Mouse (Mus musculus): ENCODE data around the gene Kcne4. TPM values are rescaled to one million over a fixed set of nuclear protein-coding genes. Genes with fewer than 3 reads are reported as not detected.
"Not testable (repeated sequence)": the region's sequence is repeated elsewhere in the genome, so short reads cannot be mapped to it uniquely, and the experiment has no call there.

Kcne4 gene
- total RNA-seq (2014; rRNA removed; ENCODE audit: low replicate concordance) (0.46 and 3.9 TPM in 2 replicates), polyA plus RNA-seq (2015; fragmentation: Nextera tagmentation; extraction: Ambion mirVana) (3.0 and 3.5 TPM in 2 replicates)

DNA sequence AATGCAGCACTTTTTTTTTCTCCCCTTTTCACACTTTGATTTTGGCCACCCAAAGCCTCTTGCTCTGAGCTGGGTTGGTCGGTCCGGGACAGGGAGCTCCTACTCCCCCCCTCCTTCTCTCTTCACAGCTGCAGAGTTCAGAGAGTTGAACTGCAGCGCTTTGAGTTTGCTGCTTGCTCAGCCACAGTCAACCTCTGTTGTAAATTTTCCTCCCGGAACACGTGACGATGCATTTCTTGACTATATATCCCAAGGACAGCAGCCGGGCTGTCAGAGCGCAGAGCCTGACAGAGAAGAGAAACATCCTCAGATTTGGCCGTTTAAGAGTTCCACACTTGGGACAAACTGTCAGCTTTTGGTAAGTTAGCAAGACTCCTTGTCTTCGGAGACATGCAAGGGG, at the start of gene Kcne4:
TSS of gene Kcne4 (plus strand) at position 120 of the 400 bp plus-strand sequence.
- Histone ChIP-seq H3K4me2 (ENCODE audit: low read depth, low read length) (peak within 1 kb of the TSS; percentile 38), H3K27me3 (ENCODE audit: control insufficient read depth, insufficient read depth, low read length) (no peaks in the 10 kb centered on the region), H3K36me3 (replicated peaks; ENCODE audit: control insufficient read depth, insufficient read depth, low read length) (no peaks in the 10 kb centered on the region), H3K9me3 (replicated peaks; ENCODE audit: control insufficient read depth, low read length) (no peaks in the 10 kb centered on the region), H3K27ac (ENCODE audit: low read depth) (no peak within 1 kb of the TSS), H3K4me3 (ENCODE audit: low read depth, low read length) (peak within 1 kb of the TSS; percentile 21), H3K9ac (replicated peaks; ENCODE audit: low read depth, low read length) (no peak within 1 kb of the TSS), H3K4me1 (ENCODE audit: control insufficient read depth, insufficient read depth) (peaks cover 25% of the 10 kb centered on the region)
- peak; percentile 21 for DNase-seq (ENCODE audit: low spot score)
- TF ChIP-seq CTCF (IDR thresholded peaks at IDR 0.05; ENCODE audit: low read depth) = no peak
- TF ChIP-seq EP300 (IDR thresholded peaks at IDR 0.05; ENCODE audit: low read depth) = no peak
- 60% methylated on average over 10 of the region's 10 CpGs for WGBS
- no peak for ATAC-seq (ENCODE audit: insufficient read depth, low read depth)

- WGBS = 19% methylated on average over 5 of the region's 5 CpGs
- H3K27ac ChIP-seq (ENCODE audit: low read depth) = no peak overlapping the region
- H3K9me3 ChIP-seq (replicated peaks; ENCODE audit: control insufficient read depth, low read length) = no peaks in the 10 kb centered on the region
- H3K36me3 ChIP-seq (replicated peaks; ENCODE audit: control insufficient read depth, insufficient read depth, low read length) = no peaks in the 10 kb centered on the region
- H3K4me3 ChIP-seq (ENCODE audit: low read depth, low read length) = no peak overlapping the region
- H3K4me1 ChIP-seq (ENCODE audit: control insufficient read depth, insufficient read depth) = no peaks in the 10 kb centered on the region
- no peak overlapping the region for H3K9ac ChIP-seq (replicated peaks; ENCODE audit: low read depth, low read length)
- no peaks in the 10 kb centered on the region for H3K27me3 ChIP-seq (ENCODE audit: control insufficient read depth, insufficient read depth, low read length)
- no peak for ATAC-seq (ENCODE audit: insufficient read depth, low read depth)
- peak; percentile 27 for DNase-seq (ENCODE audit: low spot score)
- TF ChIP-seq EP300 (IDR thresholded peaks at IDR 0.05; ENCODE audit: low read depth) (no peak), CTCF (IDR thresholded peaks at IDR 0.05; ENCODE audit: low read depth) (no peak)
- H3K4me2 ChIP-seq (ENCODE audit: low read depth, low read length) = no peak overlapping the region
Observed at GRCm38 (mm10) chr1:78781899-78782298, 34.7 kb upstream of the Kcne4 start.

- not testable (repeated sequence) for H3K4me3 ChIP-seq (ENCODE audit: low read depth, low read length); DNase-seq (ENCODE audit: low spot score); H3K27me3 ChIP-seq (ENCODE audit: control insufficient read depth, insufficient read depth, low read length); H3K27ac ChIP-seq (ENCODE audit: low read depth); H3K9me3 ChIP-seq (replicated peaks; ENCODE audit: control insufficient read depth, low read length); H3K9ac ChIP-seq (replicated peaks; ENCODE audit: low read depth, low read length); H3K4me2 ChIP-seq (ENCODE audit: low read depth, low read length); H3K4me1 ChIP-seq (ENCODE audit: control insufficient read depth, insufficient read depth); H3K36me3 ChIP-seq (replicated peaks; ENCODE audit: control insufficient read depth, insufficient read depth, low read length); ATAC-seq (ENCODE audit: insufficient read depth, low read depth)
- WGBS = 86% methylated on average over 9 of the region's 9 CpGs
Observed at GRCm38 (mm10) chr1:78784936-78785335, 31.6 kb upstream of the Kcne4 start.

GRCm38 (mm10) chr1:78789744-78790143, 26.8 kb upstream of the Kcne4 start:
- Histone ChIP-seq H3K9me3 (replicated peaks; ENCODE audit: control insufficient read depth, low read length) (no peaks in the 10 kb centered on the region), H3K4me3 (ENCODE audit: low read depth, low read length) (no peak overlapping the region), H3K36me3 (replicated peaks; ENCODE audit: control insufficient read depth, insufficient read depth, low read length) (no peaks in the 10 kb centered on the region), H3K27ac (ENCODE audit: low read depth) (no peak overlapping the region), H3K27me3 (ENCODE audit: control insufficient read depth, insufficient read depth, low read length) (no peaks in the 10 kb centered on the region), H3K4me1 (ENCODE audit: control insufficient read depth, insufficient read depth) (no peaks in the 10 kb centered on the region), H3K9ac (replicated peaks; ENCODE audit: low read depth, low read length) (no peak overlapping the region), H3K4me2 (ENCODE audit: low read depth, low read length) (no peak overlapping the region)
- ATAC-seq (ENCODE audit: insufficient read depth, low read depth) = no peak
- WGBS = 11% methylated on average over 1 of the region's 1 CpGs
- TF ChIP-seq CTCF (IDR thresholded peaks at IDR 0.05; ENCODE audit: low read depth) (no peak), EP300 (IDR thresholded peaks at IDR 0.05; ENCODE audit: low read depth) (no peak)
- DNase-seq (ENCODE audit: low spot score) = no peak

GRCm38 (mm10) chr1:78807428-78807827, 9.1 kb upstream of the Kcne4 start:
- Histone ChIP-seq H3K4me2 (ENCODE audit: low read depth, low read length) (no peak overlapping the region), H3K27me3 (ENCODE audit: control insufficient read depth, insufficient read depth, low read length) (no peaks in the 10 kb centered on the region), H3K4me3 (ENCODE audit: low read depth, low read length) (no peak overlapping the region), H3K9me3 (replicated peaks; ENCODE audit: control insufficient read depth, low read length) (no peaks in the 10 kb centered on the region), H3K4me1 (ENCODE audit: control insufficient read depth, insufficient read depth) (peaks cover 3% of the 10 kb centered on the region; the same call in 1 of the 2 replicates), H3K9ac (replicated peaks; ENCODE audit: low read depth, low read length) (no peak overlapping the region), H3K36me3 (replicated peaks; ENCODE audit: control insufficient read depth, insufficient read depth, low read length) (no peaks in the 10 kb centered on the region), H3K27ac (ENCODE audit: low read depth) (no peak overlapping the region)
- TF ChIP-seq EP300 (IDR thresholded peaks at IDR 0.05; ENCODE audit: low read depth) (no peak), CTCF (IDR thresholded peaks at IDR 0.05; ENCODE audit: low read depth) (no peak)
- ATAC-seq (ENCODE audit: insufficient read depth, low read depth) (no peak), DNase-seq (ENCODE audit: low spot score) (no peak)

DNA sequence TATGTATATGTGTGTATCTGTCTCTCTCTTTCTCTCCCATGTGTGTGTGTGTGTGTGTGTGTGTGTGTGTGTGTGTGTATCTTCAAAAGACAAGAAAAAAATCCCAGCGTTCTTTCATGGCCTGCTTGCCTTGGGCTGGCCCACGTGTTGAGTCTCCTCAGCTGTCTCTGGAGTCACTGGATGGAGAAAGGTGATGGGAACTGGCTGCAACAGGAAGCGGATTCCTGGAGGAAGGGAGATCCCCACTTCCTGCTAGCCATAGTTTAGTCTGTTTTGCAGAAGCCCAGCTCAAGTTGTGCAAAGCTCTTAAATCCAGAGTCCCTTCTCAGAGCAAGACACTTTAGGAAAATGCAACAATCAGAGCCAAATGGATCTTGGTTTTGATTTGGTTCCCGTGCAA, 6.7 kb upstream of the Kcne4 start:
- WGBS = 58% methylated on average over 4 of the region's 4 CpGs
- Histone ChIP-seq H3K9ac (replicated peaks; ENCODE audit: low read depth, low read length) (no peak overlapping the region), H3K27me3 (ENCODE audit: control insufficient read depth, insufficient read depth, low read length) (no peaks in the 10 kb centered on the region), H3K27ac (ENCODE audit: low read depth) (no peak overlapping the region), H3K4me1 (ENCODE audit: control insufficient read depth, insufficient read depth) (peaks cover 3% of the 10 kb centered on the region; the same call in 1 of the 2 replicates), H3K4me2 (ENCODE audit: low read depth, low read length) (no peak overlapping the region), H3K4me3 (ENCODE audit: low read depth, low read length) (no peak overlapping the region), H3K9me3 (replicated peaks; ENCODE audit: control insufficient read depth, low read length) (no peaks in the 10 kb centered on the region), H3K36me3 (replicated peaks; ENCODE audit: control insufficient read depth, insufficient read depth, low read length) (no peaks in the 10 kb centered on the region)
- ATAC-seq (ENCODE audit: insufficient read depth, low read depth) = no peak
- no peak for TF ChIP-seq EP300 (IDR thresholded peaks at IDR 0.05; ENCODE audit: low read depth)
- no peak for TF ChIP-seq CTCF (IDR thresholded peaks at IDR 0.05; ENCODE audit: low read depth)
- DNase-seq (ENCODE audit: low spot score) = no peak
